Mouse (Mus musculus) cortical plate, adult 2 months (tissue): ENCODE measurements at regions not wholly inside any gene's neighbourhood (a gene's known extent, or its start where the extent isn't known, plus 50 kb on each side); places are given as distances from the start of the nearest gene placed in this dataset.

Source experiments
- H3K27ac ChIP-seq: fragments of 200-500 bp; 2 replicates; pipeline ENCODE4 v1.5.1; 2012; ENCODE audit warnings: low read length, control low read depth, inconsistent platforms; ENCODE audit not compliant: insufficient read depth
- H3K4me1 ChIP-seq: fragments of 200-500 bp; 2 replicates; pipeline ENCODE4 v1.6.1; 2011; ENCODE audit warnings: low read length; ENCODE audit not compliant: control insufficient read depth, insufficient read depth
- H3K4me3 ChIP-seq: fragments of 200-500 bp; 2 replicates; pipeline ENCODE4 v1.5.1; 2011; ENCODE audit warnings: mild to moderate bottlenecking, low read length, control low read depth; ENCODE audit not compliant: insufficient read depth
- CTCF ChIP-seq: fragments of 200-500 bp; IDR thresholded peaks from 2 replicates; pipeline ENCODE4 v1.5.1; 2011; ENCODE audit warnings: mild to moderate bottlenecking, control low read depth, low read length; ENCODE audit not compliant: insufficient read depth; ENCODE audit errors: extremely low read depth
- POLR2A ChIP-seq: fragments of 200-500 bp; IDR thresholded peaks from 2 replicates; pipeline ENCODE4 v1.6.1; 2011; ENCODE audit warnings: mild to moderate bottlenecking, low read length, control low read depth; ENCODE audit not compliant: insufficient read depth; ENCODE audit errors: extremely low read depth

DNA sequence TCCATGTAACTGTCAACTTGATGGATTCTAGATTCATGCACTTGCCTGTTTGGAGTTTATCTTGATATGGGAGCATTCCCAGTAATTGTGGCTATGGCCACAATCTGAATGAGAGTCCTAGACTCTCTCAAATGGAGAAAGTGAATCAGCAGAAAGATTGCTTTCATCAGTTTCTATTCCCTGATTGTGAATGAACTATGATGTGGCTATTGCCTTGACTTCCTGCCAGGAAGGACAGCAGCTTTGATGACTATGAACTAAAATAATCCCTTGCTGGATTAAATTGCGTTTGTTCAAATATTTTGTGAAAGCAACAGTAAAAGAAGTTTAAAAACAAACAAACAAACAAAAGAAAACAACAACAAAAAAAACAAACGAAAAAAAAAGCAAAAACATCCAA is 407.5 kb downstream of the Tmem182 start:
- H3K4me3 ChIP-seq, result no peak overlapping the region
- no peaks in the 10 kb centered on the region for H3K4me1 ChIP-seq
- H3K27ac ChIP-seq, result no peak overlapping the region
- TF ChIP-seq CTCF (no peak), POLR2A (no peak)

DNA sequence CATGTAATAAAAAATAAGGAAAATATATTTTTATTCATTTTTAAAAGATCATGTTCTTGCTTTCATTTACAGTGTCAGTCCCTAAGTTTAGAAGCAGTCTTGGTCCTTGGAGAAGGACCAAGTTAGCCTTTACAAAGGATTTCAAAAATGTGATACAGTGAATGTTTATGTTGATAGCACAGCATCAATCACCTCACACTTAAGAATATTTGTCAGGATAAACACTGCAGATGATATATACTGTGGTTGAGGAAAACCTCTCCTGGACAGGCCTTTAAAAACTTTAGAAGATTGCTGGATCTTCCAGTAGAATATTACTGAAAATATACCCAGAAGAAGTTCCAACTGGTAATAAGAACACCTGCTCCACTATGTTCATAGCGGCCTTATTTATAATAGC is 420.4 kb downstream of the Tmem182 start:
- Histone ChIP-seq H3K4me1 (no peaks in the 10 kb centered on the region), H3K4me3 (no peak overlapping the region), H3K27ac (no peak overlapping the region)
- no peak for TF ChIP-seq CTCF

DNA sequence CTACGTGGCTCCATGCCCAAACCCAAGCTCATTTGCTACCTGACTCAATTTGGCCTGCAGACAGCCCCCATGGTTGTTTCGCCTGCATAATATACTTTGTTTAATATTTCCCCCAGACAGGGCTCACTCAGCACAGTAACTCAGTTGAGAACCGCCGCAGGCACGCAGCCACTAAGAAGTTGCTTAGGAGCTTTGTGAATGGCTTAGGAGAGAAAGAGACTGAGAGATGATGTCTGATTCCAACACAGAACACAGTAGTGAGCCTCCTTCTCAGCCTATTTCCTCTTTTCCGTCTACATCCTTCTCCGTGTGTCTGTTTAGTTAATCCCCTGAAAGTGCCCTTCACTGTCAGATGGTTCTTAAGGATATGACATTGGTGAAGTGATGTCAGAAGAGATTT is 429.9 kb downstream of the Tmem182 start:
- no peak for TF ChIP-seq CTCF
- no peak for TF ChIP-seq POLR2A
- no peak overlapping the region for H3K4me3 ChIP-seq
- H3K27ac ChIP-seq, result no peak overlapping the region
- H3K4me1 ChIP-seq, result no peaks in the 10 kb centered on the region

DNA sequence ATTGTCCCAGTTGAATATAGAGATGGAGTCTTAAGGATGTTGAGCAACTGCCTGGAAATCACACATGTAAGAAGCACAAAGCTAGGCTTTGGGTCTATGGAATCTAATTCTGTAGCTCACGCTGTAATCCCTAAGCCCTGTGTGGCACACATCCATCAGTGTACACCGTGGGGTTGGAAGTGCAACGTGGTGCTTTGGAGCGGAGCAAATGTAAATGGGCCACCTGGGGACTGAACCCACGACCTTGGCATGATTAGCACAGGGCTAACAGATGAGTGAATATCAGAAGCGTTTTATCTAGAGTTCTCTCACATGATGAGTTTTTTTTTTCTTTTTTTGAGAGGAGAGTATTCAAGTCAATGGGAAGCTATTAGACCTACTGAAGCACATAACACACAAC is 437.6 kb downstream of the Tmem182 start:
- Histone ChIP-seq H3K4me1 (no peaks in the 10 kb centered on the region), H3K4me3 (no peak overlapping the region), H3K27ac (no peak overlapping the region)
- TF ChIP-seq POLR2A (no peak), CTCF (no peak)

DNA sequence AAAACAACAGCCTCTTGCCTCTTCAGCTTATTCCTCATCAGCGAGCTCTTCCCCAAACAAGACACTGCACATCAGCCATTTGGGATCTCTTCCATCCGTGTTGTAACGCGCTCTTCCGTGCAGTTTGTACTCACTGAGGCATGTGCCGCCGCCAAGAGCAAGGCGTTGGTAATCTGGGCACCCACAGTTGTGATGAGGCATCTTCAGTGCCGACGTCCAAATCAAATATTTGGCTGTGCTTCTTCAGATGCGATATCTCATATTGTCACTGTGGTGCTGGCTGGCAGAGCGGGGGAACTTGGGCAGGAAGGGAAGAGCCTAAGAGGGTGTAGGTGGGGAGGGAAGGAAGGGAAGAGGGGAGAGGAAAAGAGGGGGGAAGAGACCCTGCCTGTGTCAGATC is 439.2 kb downstream of the Tmem182 start:
- no peak for TF ChIP-seq POLR2A
- TF ChIP-seq CTCF, result no peak
- no peak overlapping the region for H3K27ac ChIP-seq
- 0 out of 2 replicates have a peak overlapping the region, but pooled peaks have one; percentile 10 for H3K4me3 ChIP-seq
- no peaks in the 10 kb centered on the region for H3K4me1 ChIP-seq

DNA sequence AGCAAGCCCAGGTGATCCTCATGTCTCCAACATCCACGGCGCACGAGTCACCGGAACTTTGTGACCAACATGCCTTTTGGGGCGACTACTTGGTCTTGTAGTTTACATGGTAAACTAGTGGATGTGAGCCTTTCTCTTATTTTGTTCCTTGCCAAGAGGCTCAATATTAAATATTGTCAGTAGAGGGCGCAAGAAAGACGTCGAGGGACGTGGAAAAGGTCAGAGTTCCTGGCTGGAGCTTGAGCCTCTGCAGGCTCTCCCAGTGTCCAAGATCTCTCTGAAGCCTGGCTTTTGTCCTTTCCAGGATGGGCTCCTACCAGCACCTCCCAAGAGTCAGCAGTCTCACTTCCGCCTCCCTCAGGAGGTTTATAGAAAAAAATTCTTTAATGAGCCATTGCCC is 458.8 kb downstream of the Tmem182 start:
- Histone ChIP-seq H3K27ac (no peak overlapping the region), H3K4me3 (no peak overlapping the region)
- TF ChIP-seq CTCF (peak; percentile 44; the same call in 1 of the 2 replicates), POLR2A (no peak)

DNA sequence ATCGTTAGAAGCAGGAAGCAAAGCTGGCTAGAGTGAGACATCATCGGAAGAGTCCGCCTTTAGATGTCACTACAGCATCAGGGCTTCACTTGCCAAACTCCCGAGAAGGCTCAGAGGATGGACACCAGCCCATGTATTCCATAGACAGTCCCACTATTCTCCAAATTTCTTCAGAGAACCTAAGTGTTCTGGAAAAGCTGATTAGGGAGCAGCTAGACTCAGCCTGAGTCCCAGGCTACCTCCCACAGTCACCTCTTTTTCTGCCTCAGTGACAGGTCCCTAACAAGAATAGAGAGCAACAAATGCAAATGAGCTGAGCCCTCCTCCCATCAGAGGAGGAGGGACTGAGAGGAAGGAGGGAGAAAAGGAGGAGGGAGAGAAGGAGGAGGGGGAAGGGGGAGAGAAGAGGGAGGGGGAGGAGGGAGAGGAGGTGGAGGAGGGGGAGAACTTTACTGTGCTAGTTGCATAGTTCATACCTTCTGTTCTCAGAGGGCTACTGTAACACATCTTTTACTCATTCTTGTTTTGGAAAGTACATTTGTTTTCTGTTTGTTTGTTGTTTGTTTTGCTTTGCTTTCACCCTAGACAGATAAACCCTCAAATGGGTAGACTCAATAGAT is 465.8 kb downstream of the Tmem182 start:
- H3K27ac ChIP-seq, result no peak overlapping the region
- no peaks in the 10 kb centered on the region for H3K4me1 ChIP-seq

More for the DNA sequence above, 458.8 kb downstream of the Tmem182 start:
- H3K4me1 ChIP-seq, result no peaks in the 10 kb centered on the region

DNA sequence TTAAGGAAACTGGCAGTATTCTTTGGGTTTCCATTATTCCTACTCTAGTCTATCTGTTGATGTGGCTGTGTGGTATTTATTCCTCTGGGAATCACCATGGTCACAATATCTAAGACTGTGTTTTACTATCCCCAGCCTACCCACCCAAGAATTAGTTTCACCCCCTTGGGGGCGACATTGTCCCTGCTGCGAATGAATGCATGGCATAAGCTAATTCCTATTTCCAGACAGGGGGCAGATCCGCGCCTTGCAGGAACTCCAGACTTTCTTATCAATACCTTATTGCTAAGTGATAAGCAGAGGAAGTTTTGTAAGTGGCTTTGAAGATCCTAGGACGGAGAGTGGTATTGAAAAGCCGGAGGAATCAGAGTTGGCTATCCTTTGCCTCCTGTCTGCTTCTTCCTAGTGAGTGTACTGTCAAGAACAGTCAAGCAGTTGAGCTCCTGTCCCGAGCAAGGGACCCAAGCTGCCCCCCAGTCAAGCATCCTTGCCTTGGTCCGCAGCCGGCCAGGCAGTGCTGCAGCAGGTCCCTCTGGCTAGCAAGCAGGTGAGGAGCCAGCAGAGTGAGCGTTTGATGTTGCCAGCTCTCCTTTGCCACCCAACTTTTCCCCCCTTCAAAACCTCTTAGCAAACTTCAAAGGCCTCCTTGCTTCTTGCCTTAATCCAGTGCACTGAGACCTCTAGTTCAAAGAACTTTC is 469.3 kb downstream of the Tmem182 start:
- H3K4me1 ChIP-seq, result no peaks in the 10 kb centered on the region
- no peak overlapping the region for H3K4me3 ChIP-seq
- H3K27ac ChIP-seq, result no peak overlapping the region
- peak; percentile 31; the same call in 1 of the 2 replicates for TF ChIP-seq CTCF
- TF ChIP-seq POLR2A, result no peak

More for the DNA sequence above, 465.8 kb downstream of the Tmem182 start:
- no peak overlapping the region for H3K4me3 ChIP-seq
- peak; percentile 51 for TF ChIP-seq CTCF
- TF ChIP-seq POLR2A, result no peak

DNA sequence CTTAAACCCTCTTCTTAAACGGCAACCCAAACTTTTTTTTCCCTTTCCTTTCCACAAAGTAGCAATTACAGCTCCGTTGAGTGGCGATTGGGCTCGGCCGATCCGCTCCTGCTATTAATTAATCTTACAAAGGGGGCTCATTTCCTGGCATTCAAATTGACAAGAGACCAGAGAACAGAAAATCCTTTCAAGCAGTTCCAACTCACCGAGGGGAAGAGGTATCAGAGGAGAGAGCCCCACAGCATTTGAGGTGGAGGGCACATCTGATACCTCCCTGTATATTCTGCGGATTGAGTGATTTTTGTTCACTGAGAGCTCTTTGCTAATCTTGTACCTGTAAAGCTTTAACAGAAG is 469.8 kb downstream of the Tmem182 start:
- TF ChIP-seq POLR2A, result no peak
- TF ChIP-seq CTCF, result no peak
- H3K27ac ChIP-seq, result no peak overlapping the region
- H3K4me3 ChIP-seq, result no peak overlapping the region
- H3K4me1 ChIP-seq, result no peaks in the 10 kb centered on the region

DNA sequence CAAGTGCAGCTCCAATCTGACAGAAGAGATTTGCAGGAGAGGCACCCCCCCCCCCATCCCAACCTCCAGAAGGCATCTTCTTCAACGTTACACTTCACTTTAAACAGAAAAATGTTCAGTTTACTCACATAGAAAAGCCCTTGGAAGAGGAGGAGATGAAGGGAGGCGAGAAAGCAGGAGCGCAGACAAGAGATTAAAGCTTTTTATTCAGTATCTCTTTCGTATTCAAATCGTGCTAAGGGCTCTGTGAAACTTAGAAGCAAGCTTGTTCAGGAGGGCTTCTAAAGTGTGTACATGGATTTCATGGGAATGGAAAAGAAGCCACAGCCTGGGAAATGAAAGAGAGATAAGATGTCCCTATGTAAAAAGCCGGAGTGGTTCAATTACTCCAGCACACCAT is 470.2 kb downstream of the Tmem182 start:
- Histone ChIP-seq H3K27ac (no peak overlapping the region), H3K4me1 (no peaks in the 10 kb centered on the region), H3K4me3 (no peak overlapping the region)
- TF ChIP-seq CTCF (no peak), POLR2A (no peak)
